Comparison of ENCODE assay signal across 7 mouse cellular contexts in genomic region chr2:163420366-163420886, GRCm38 (mm10). TPM values are rescaled to one million over a fixed set of nuclear protein-coding genes. Genes with fewer than 3 reads are reported as not detected.
A peak's percentile ranks its signal among the peaks of the same experiment; 100 is the strongest.
DNase-seq lines count a peak whose midpoint lies in the region; ATAC-seq and TF ChIP-seq lines count a peak whose summit lies in the region.

No protein-coding gene starts in this region.

- no peaks in the 10 kb centered on the region for H3K36me3 ChIP-seq in lung, embryonic 15.5 days
- no peaks in the 10 kb centered on the region for H3K36me3 ChIP-seq in hindbrain, postnatal 0 days (ENCODE audit: insufficient read depth, low read length)
- H3K36me3 ChIP-seq in midbrain, embryonic 15.5 days (replicated peaks), result 0 out of 2 replicates have a peak, but pooled peaks cover 2% of the 10 kb centered on the region

- H3K9me3 ChIP-seq in lung, embryonic 15.5 days, result no peaks in the 10 kb centered on the region
- no peaks in the 10 kb centered on the region for H3K9me3 ChIP-seq in hindbrain, postnatal 0 days (ENCODE audit: low read length)
- H3K9me3 ChIP-seq in midbrain, embryonic 15.5 days, result no peaks in the 10 kb centered on the region

- H3K27ac ChIP-seq in lung, embryonic 15.5 days, result no peak overlapping the region
- H3K27ac ChIP-seq in hindbrain, postnatal 0 days, result peak overlapping the region; percentile 82
- H3K27ac ChIP-seq in midbrain, embryonic 15.5 days, result peak overlapping the region; percentile 87; the same call in 1 of the 2 replicates

- peak overlapping the region; percentile 74 for H3K4me3 ChIP-seq in lung, embryonic 15.5 days
- peak overlapping the region; percentile 86 for H3K4me3 ChIP-seq in hindbrain, postnatal 0 days (ENCODE audit: low read length)
- peak overlapping the region; percentile 100 for H3K4me3 ChIP-seq in midbrain, embryonic 15.5 days

- TF ChIP-seq CTCF in hindbrain, postnatal 0 days (IDR thresholded peaks at IDR 0.05; ENCODE audit: low read depth), result no peak

- peak overlapping the region; percentile 72 for H3K4me2 ChIP-seq in lung, embryonic 15.5 days
- peak overlapping the region; percentile 75 for H3K4me2 ChIP-seq in hindbrain, postnatal 0 days (ENCODE audit: low read depth, low read length)
- H3K4me2 ChIP-seq in midbrain, embryonic 15.5 days, result peak overlapping the region; percentile 84

- H3K27me3 ChIP-seq in lung, embryonic 15.5 days, result no peaks in the 10 kb centered on the region
- H3K27me3 ChIP-seq in hindbrain, postnatal 0 days (ENCODE audit: insufficient read depth, low read length), result no peaks in the 10 kb centered on the region
- H3K27me3 ChIP-seq in midbrain, embryonic 15.5 days (replicated peaks), result no peaks in the 10 kb centered on the region

- ATAC-seq in lung, embryonic 15.5 days (ENCODE audit: borderline replicate concordance, extremely low read depth, low FRiP score, low TSS enrichment), result no peak
- no peak for ATAC-seq in hindbrain, postnatal 0 days
- no peak for ATAC-seq in midbrain, embryonic 15.5 days (replicated peaks)
- ATAC-seq in monocyte, adult 5-6 weeks (replicated peaks; ENCODE audit: insufficient number of reproducible peaks, low FRiP score, low TSS enrichment, poor library complexity, severe bottlenecking), result no peak
- no peak for ATAC-seq in frontal cortex, adult (ENCODE audit: low TSS enrichment)

- no peak for DNase-seq in lung, adult 18-20 months
- DNase-seq in c-Kit-positive CD71-positive TER-119-positive erythroid progenitor cells, embryonic 14.5 days (ENCODE audit: low spot score), result peak; percentile 13
- no peak for DNase-seq in hindbrain, postnatal 0 days (ENCODE audit: low spot score)

- H3K4me1 ChIP-seq in lung, embryonic 15.5 days, result peaks cover 25% of the 10 kb centered on the region
- H3K4me1 ChIP-seq in hindbrain, postnatal 0 days (ENCODE audit: insufficient read depth, low read length), result peaks cover 20% of the 10 kb centered on the region
- H3K4me1 ChIP-seq in midbrain, embryonic 15.5 days, result peaks cover 34% of the 10 kb centered on the region

- H3K9ac ChIP-seq in lung, embryonic 15.5 days, result peak overlapping the region; percentile 68
- peak overlapping the region; percentile 83 for H3K9ac ChIP-seq in hindbrain, postnatal 0 days (replicated peaks; ENCODE audit: low read length)
- peak overlapping the region; percentile 90 for H3K9ac ChIP-seq in midbrain, embryonic 15.5 days

- 20% methylated on average over 10 of the region's 10 CpGs for WGBS in lung, embryonic 15.5 days
- 24% methylated on average over 10 of the region's 10 CpGs for WGBS in hindbrain, postnatal 0 days
- 40% methylated on average over 10 of the region's 10 CpGs for WGBS in midbrain, embryonic 15.5 days

RNA-seq across cellular contexts. Expression of gene Oser1, which starts 4.1 kb away (rescaled TPM):
- 90.1 and 94.5 TPM in 2 replicates for polyA plus RNA-seq in lung, embryonic 15.5 days (2015; fragmentation: Nextera tagmentation; extraction: Ambion mirVana)
- total RNA-seq in hindbrain, postnatal 0 days (2014; rRNA removed), result 22.9 and 29.5 TPM in 2 replicates
- polyA plus RNA-seq in hindbrain, postnatal 0 days (2015; fragmentation: Nextera tagmentation; extraction: Ambion mirVana), result 59.6 and 60.5 TPM in 2 replicates
- polyA plus RNA-seq in midbrain, embryonic 15.5 days (2015; fragmentation: Nextera tagmentation; extraction: Ambion mirVana), result 73.1 and 78.7 TPM in 2 replicates
- 88.1 to 169 TPM (median 163 TPM) in 3 replicates for total RNA-seq in monocyte, adult 5-6 weeks (2017)

RNA-seq across cellular contexts. Expression of gene Gdap1l1, which starts 17.9 kb away (rescaled TPM):
- 0.62 and 1.3 TPM in 2 replicates for polyA plus RNA-seq in lung, embryonic 15.5 days (2015; fragmentation: Nextera tagmentation; extraction: Ambion mirVana)
- total RNA-seq in hindbrain, postnatal 0 days (2014; rRNA removed), result 132 and 149 TPM in 2 replicates
- 120 and 123 TPM in 2 replicates for polyA plus RNA-seq in hindbrain, postnatal 0 days (2015; fragmentation: Nextera tagmentation; extraction: Ambion mirVana)
- 145 and 146 TPM in 2 replicates for polyA plus RNA-seq in midbrain, embryonic 15.5 days (2015; fragmentation: Nextera tagmentation; extraction: Ambion mirVana)
- not detected in 3 replicates for total RNA-seq in monocyte, adult 5-6 weeks (2017)

RNA-seq across cellular contexts. Expression of gene Jph2, which starts 22.6 kb away (rescaled TPM):
- 6.9 and 7.7 TPM in 2 replicates for polyA plus RNA-seq in lung, embryonic 15.5 days (2015; fragmentation: Nextera tagmentation; extraction: Ambion mirVana)
- total RNA-seq in hindbrain, postnatal 0 days (2014; rRNA removed), result 1.2 and 1.4 TPM in 2 replicates
- polyA plus RNA-seq in hindbrain, postnatal 0 days (2015; fragmentation: Nextera tagmentation; extraction: Ambion mirVana), result 0.83 and 0.88 TPM in 2 replicates
- polyA plus RNA-seq in midbrain, embryonic 15.5 days (2015; fragmentation: Nextera tagmentation; extraction: Ambion mirVana), result 0.93 and 0.94 TPM in 2 replicates
- total RNA-seq in monocyte, adult 5-6 weeks (2017), result not detected in 3 replicates

RNA-seq across cellular contexts. Expression of gene Fitm2, which starts 52.0 kb away (rescaled TPM):
- 9.7 and 10.1 TPM in 2 replicates for polyA plus RNA-seq in lung, embryonic 15.5 days (2015; fragmentation: Nextera tagmentation; extraction: Ambion mirVana)
- total RNA-seq in hindbrain, postnatal 0 days (2014; rRNA removed), result 26.5 and 33.2 TPM in 2 replicates
- 14.9 and 15.1 TPM in 2 replicates for polyA plus RNA-seq in hindbrain, postnatal 0 days (2015; fragmentation: Nextera tagmentation; extraction: Ambion mirVana)
- 16.5 and 17.0 TPM in 2 replicates for polyA plus RNA-seq in midbrain, embryonic 15.5 days (2015; fragmentation: Nextera tagmentation; extraction: Ambion mirVana)
- total RNA-seq in monocyte, adult 5-6 weeks (2017), result 2.2 to 3.4 TPM (median 3.2 TPM) in 3 replicates

Comparison
In these comparisons a context has a peak if more than half of its experiments do, and no peak if none do; other contexts are left out.
1. RNA of gene Gdap1l1, which starts 17.9 kb away (polyA plus RNA-seq): 145 to 146 TPM in midbrain, embryonic 15.5 days and 120 to 123 TPM in hindbrain, postnatal 0 days; 0.62 to 1.3 TPM in lung, embryonic 15.5 days; every median in the first group is over 10 times any median in the second.
2. Peak in every context shown above with its lines, with median percentiles within 50 percentile points of each other: H3K4me2 ChIP-seq, H3K4me3 ChIP-seq and H3K9ac ChIP-seq.